9 mouse cellular contexts compared by ENCODE assay signal in the genomic region with DNA sequence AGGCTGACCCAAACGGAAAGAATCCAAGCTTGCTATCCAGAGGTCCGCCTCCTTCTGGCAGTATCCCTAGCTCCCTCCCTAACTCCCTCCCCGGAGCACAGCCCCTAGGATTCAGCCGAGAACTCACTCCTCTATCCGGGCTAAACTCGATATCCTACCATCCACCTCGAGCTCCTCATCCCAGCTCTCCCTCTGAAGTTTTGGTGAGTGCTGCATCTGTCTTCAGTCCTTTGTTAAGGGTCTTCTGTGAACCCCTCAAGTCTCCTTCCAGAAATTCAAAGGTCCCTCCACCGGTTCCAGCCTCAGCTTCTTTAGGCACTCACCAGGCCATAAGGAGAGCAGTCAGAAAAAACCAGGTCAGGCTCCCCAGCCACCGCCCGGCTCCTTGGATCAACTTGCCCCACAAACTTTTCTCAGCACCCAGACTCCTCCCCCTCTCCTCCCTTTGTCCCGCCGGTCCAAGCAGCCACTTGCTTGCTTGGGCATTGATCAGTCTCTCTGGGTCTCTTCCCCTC. TPM values are rescaled to one million over a fixed set of nuclear protein-coding genes. Genes with fewer than 3 reads are reported as not detected.
DNase-seq lines count a peak whose midpoint lies in the region; ATAC-seq lines count a peak whose summit lies in the region.
"Had no signal": no experiment of that assay in that cellular context is flagged by ENCODE, and none has a peak within 500 bp of the region (broad histone marks: within the 10 kb centered on the region; RNA-seq: fewer than 3 reads in every experiment).

A gene (minus strand): TSS at position 432 of the 515 bp plus-strand sequence.

- DNase-seq in gastrocnemius, postnatal 14 days: peak; percentile 57
- no peak for DNase-seq in gastrocnemius, postnatal 10 days
- DNase-seq in embryo, embryonic 9.5 days (ENCODE audit: extremely low spot score): peak; percentile 75
- DNase-seq in cerebellum, adult 9-11 months: no peak
- DNase-seq in right cerebral cortex, postnatal 4 days: no peak
- no peak for DNase-seq in urinary bladder, adult 2 months (ENCODE audit: low spot score)

- H3K27me3 ChIP-seq in heart, embryonic 16.5 days (ENCODE audit: control insufficient read depth, insufficient read depth, low read length): peaks cover 13% of the 10 kb centered on the region
- H3K27me3 ChIP-seq in midbrain, embryonic 13.5 days: peaks cover 3% of the 10 kb centered on the region; the same call in 1 of the 2 replicates

- H3K4me3 ChIP-seq in heart, embryonic 16.5 days (ENCODE audit: low read length): no peak within 1 kb of the TSS; the same call in 1 of the 2 replicates
- H3K4me3 ChIP-seq in midbrain, embryonic 13.5 days (replicated peaks): peak within 1 kb of the TSS; percentile 8; the same call in 1 of the 2 replicates
- H3K4me3 ChIP-seq: erythroblast, embryonic 14.5 days had no signal

- intact Hi-C loops in gastrocnemius, postnatal 14 days (cut with DNase I; ENCODE audit: low total_unique reads): no loop called here

- H3K4me1 ChIP-seq in heart, embryonic 16.5 days (ENCODE audit: control insufficient read depth, insufficient read depth, low read length): peaks cover 2% of the 10 kb centered on the region; the same call in 1 of the 2 replicates
- H3K4me1 ChIP-seq in midbrain, embryonic 13.5 days (replicated peaks): peaks cover 54% of the 10 kb centered on the region

- H3K36me3 ChIP-seq in heart, embryonic 16.5 days (ENCODE audit: control insufficient read depth, insufficient read depth): no peaks in the 10 kb centered on the region
- H3K36me3 ChIP-seq in midbrain, embryonic 13.5 days: peaks cover 30% of the 10 kb centered on the region

- peak within 1 kb of the TSS; percentile 6 for H3K4me2 ChIP-seq in heart, embryonic 16.5 days (ENCODE audit: low read depth, low read length)
- peak within 1 kb of the TSS; percentile 35 for H3K4me2 ChIP-seq in midbrain, embryonic 13.5 days (replicated peaks)

- no peak within 1 kb of the TSS for H3K9ac ChIP-seq in heart, embryonic 16.5 days (ENCODE audit: low read length)
- peak within 1 kb of the TSS; percentile 8; the same call in 1 of the 2 replicates for H3K9ac ChIP-seq in midbrain, embryonic 13.5 days (replicated peaks)

- H3K27ac ChIP-seq in heart, embryonic 16.5 days (ENCODE audit: low read length): 0 out of 2 replicates have a peak within 1 kb of the TSS, but pooled peaks have one; percentile 5
- H3K27ac ChIP-seq in midbrain, embryonic 13.5 days: peak within 1 kb of the TSS; percentile 4; the same call in 1 of the 2 replicates

- WGBS in heart, embryonic 16.5 days: 3% methylated on average over 12 of the region's 12 CpGs
- WGBS in midbrain, embryonic 13.5 days: under 1% methylated on average over 12 of the region's 12 CpGs

- no peaks in the 10 kb centered on the region for H3K9me3 ChIP-seq in heart, embryonic 16.5 days (replicated peaks; ENCODE audit: control insufficient read depth, low read length)
- H3K9me3 ChIP-seq in midbrain, embryonic 13.5 days: no peaks in the 10 kb centered on the region

- ATAC-seq in heart, embryonic 16.5 days (replicated peaks; ENCODE audit: extremely low read depth, insufficient read depth, low FRiP score): 0 out of 2 replicates have a peak, but pooled peaks have one; percentile 38
- 0 out of 2 replicates have a peak, but pooled peaks have one; percentile 38 for ATAC-seq in midbrain, embryonic 13.5 days

RNA-seq across cellular contexts. Expression of the gene that starts here (rescaled TPM):
- under 1 TPM; 0.51 to 0.55 TPM for total RNA-seq in gastrocnemius, postnatal 14 days (2021)
- total RNA-seq in gastrocnemius, postnatal 10 days (2021): under 1 TPM; 0.38 to 0.86 TPM
- polyA plus RNA-seq in heart, embryonic 16.5 days (2015; fragmentation: Nextera tagmentation; extraction: Ambion mirVana): 0.45 and 0.65 TPM in 2 replicates
- polyA plus RNA-seq in midbrain, embryonic 13.5 days (2015; fragmentation: Nextera tagmentation; extraction: Ambion mirVana): 2.5 and 3.0 TPM in 2 replicates
- 1.7 and 2.1 TPM in 2 replicates for polyA plus RNA-seq in urinary bladder, adult 2 months (2012; rRNA removed)
- polyA plus RNA-seq: erythroblast, embryonic 14.5 days had no signal

Comparison
In these comparisons a context has a peak if more than half of its experiments do, and no peak if none do; other contexts are left out.
1. Peak in DNase-seq in gastrocnemius, postnatal 14 days; RNA of the gene not detected or under 1 TPM.
2. Peak in ATAC-seq, H3K27ac ChIP-seq and H3K4me2 ChIP-seq in heart, embryonic 16.5 days; RNA of the gene not detected or under 1 TPM.